Mouse (Mus musculus) stomach, postnatal 0 days (tissue): ENCODE measurements around the gene Hbb-bs. TPM values are rescaled to one million over a fixed set of nuclear protein-coding genes. Genes with fewer than 3 reads are reported as not detected.
"Not testable (repeated sequence)": the region's sequence is repeated elsewhere in the genome, so short reads cannot be mapped to it uniquely, and the experiment has no call there.

Experiments
- ATAC-seq: fragments of 200-750 bp; cut with Nextera tagmentation; 2 replicates; pipeline ENCODE4 v1.8.0; 2017; ENCODE audit not compliant: low FRiP score, low TSS enrichment
- DNase-seq: peaks from one replicate; pipeline ENCODE4 v3.0.0-alpha.2; 2016; ENCODE audit warnings: low spot score
- H3K27ac ChIP-seq: fragments of 300-500 bp; sonication (generic); replicated peaks from 2 replicates; pipeline ENCODE4 v1.5.1; 2014; ENCODE audit warnings: mild to moderate bottlenecking, control low read depth
- H3K27me3 ChIP-seq: fragments of 300-500 bp; sonication (generic); 2 replicates; pipeline ENCODE4 v1.6.1; 2014; ENCODE audit warnings: low read length; ENCODE audit not compliant: control insufficient read depth, insufficient read depth
- H3K36me3 ChIP-seq: fragments of 300-500 bp; sonication (generic); 2 replicates; pipeline ENCODE4 v1.6.1; 2014; ENCODE audit warnings: low read length, mixed read lengths; ENCODE audit not compliant: control insufficient read depth, insufficient read depth
- H3K4me1 ChIP-seq: fragments of 300-500 bp; sonication (generic); replicated peaks from 2 replicates; pipeline ENCODE4 v1.6.1; 2014; ENCODE audit warnings: antibody characterized with exemption; ENCODE audit not compliant: control insufficient read depth, insufficient read depth
- H3K4me2 ChIP-seq: fragments of 300-500 bp; sonication (generic); replicated peaks from 2 replicates; pipeline ENCODE4 v1.6.1; 2014; ENCODE audit warnings: low read depth, mild to moderate bottlenecking, control low read depth, moderate library complexity
- H3K4me3 ChIP-seq: fragments of 300-500 bp; sonication (generic); 2 replicates; pipeline ENCODE4 v1.5.1; 2014; ENCODE audit warnings: low read depth, low read length, control low read depth
- H3K9ac ChIP-seq: fragments of 300-500 bp; sonication (generic); 2 replicates; pipeline ENCODE4 v1.6.1; 2014; ENCODE audit warnings: mild to moderate bottlenecking, low read length, control low read depth, mixed read lengths
- H3K9me3 ChIP-seq: fragments of 300-500 bp; sonication (generic); 2 replicates; pipeline ENCODE4 v1.6.1; 2016; ENCODE audit warnings: low read length; ENCODE audit not compliant: control insufficient read depth
- CTCF ChIP-seq: IDR thresholded peaks from 2 replicates; pipeline ENCODE4 v1.5.1; 2016; ENCODE audit warnings: antibody characterized with exemption, low read depth, mild to moderate bottlenecking, moderate library complexity
- EP300 ChIP-seq: optimal IDR thresholded peaks from 2 replicates; pipeline ENCODE3; 2016; ENCODE audit warnings: antibody characterized with exemption
- WGBS: fragments of 180-500 bp; shearing (Covaris S2); extraction: QIAGEN DNeasy Blood & Tissue Kit; methylation state at CpG from one replicate; pipeline ENCODE4 v1.1.7; 2014; 5-methylcytosine and 5-hydroxymethylcytosine counted together
- polyA plus RNA-seq: library from polyadenylated mRNA; unstranded; fragments of >200 nt; fragmentation: Nextera tagmentation; extraction: Ambion mirVana; gene quantifications from 2 replicates; pipeline ENCODE4 v1.2.1, GENCODE M21; 2015

Hbb-bs gene
- polyA plus RNA-seq, 1 experiment from 2014 or later: 597 TPM

GRCm38 (mm10) chr7:103809801-103810155 lies 18.1 kb downstream of the Hbb-bs start:
- Histone ChIP-seq H3K9ac (no peak overlapping the region), H3K9me3 (no peaks in the 10 kb centered on the region), H3K27me3 (no peaks in the 10 kb centered on the region), H3K4me1 (no peaks in the 10 kb centered on the region), H3K27ac (no peak overlapping the region), H3K4me3 (no peak overlapping the region), H3K36me3 (no peaks in the 10 kb centered on the region), H3K4me2 (no peak overlapping the region)
- no peak for TF ChIP-seq EP300
- no peak for TF ChIP-seq CTCF
- 63% methylated on average over 1 of the region's 1 CpGs for WGBS
- ATAC-seq: no peak
- no peak for DNase-seq

- no peak overlapping the region for H3K4me3 ChIP-seq
- H3K4me1 ChIP-seq: no peaks in the 10 kb centered on the region
- H3K4me2 ChIP-seq: no peak overlapping the region
- TF ChIP-seq CTCF (no peak), EP300 (no peak)
- DNase-seq: no peak
- H3K27me3 ChIP-seq: no peaks in the 10 kb centered on the region
- H3K27ac ChIP-seq: no peak overlapping the region
- H3K36me3 ChIP-seq: no peaks in the 10 kb centered on the region
- WGBS: 39% methylated on average over 5 of the region's 5 CpGs
- H3K9me3 ChIP-seq: no peaks in the 10 kb centered on the region
- no peak for ATAC-seq
- no peak overlapping the region for H3K9ac ChIP-seq
These were observed 18.7 kb downstream of the Hbb-bs start for GRCm38 (mm10) chr7:103808971-103809800.

GRCm38 (mm10) chr7:103808120-103808519 lies 19.8 kb downstream of the Hbb-bs start:
- not testable (repeated sequence) for H3K36me3 ChIP-seq, H3K27me3 ChIP-seq, H3K4me2 ChIP-seq, H3K9ac ChIP-seq, H3K9me3 ChIP-seq, H3K27ac ChIP-seq, DNase-seq, H3K4me3 ChIP-seq, ATAC-seq, H3K4me1 ChIP-seq
- whole genome bisulfite sequencing: 59% methylated on average over 2 of the region's 2 CpGs

GRCm38 (mm10) chr7:103806856-103807255 lies 21.0 kb downstream of the Hbb-bs start:
- H3K27me3 ChIP-seq: no peaks in the 10 kb centered on the region
- no peak overlapping the region for H3K4me2 ChIP-seq
- H3K4me3 ChIP-seq: no peak overlapping the region
- no peak for ATAC-seq
- WGBS: 36% methylated on average over 1 of the region's 1 CpGs
- no peak overlapping the region for H3K9ac ChIP-seq
- H3K36me3 ChIP-seq: no peaks in the 10 kb centered on the region
- no peak for DNase-seq
- H3K9me3 ChIP-seq: no peaks in the 10 kb centered on the region
- no peak overlapping the region for H3K27ac ChIP-seq
- peak; percentile 69 for TF ChIP-seq CTCF
- TF ChIP-seq EP300: no peak
- no peaks in the 10 kb centered on the region for H3K4me1 ChIP-seq

DNA sequence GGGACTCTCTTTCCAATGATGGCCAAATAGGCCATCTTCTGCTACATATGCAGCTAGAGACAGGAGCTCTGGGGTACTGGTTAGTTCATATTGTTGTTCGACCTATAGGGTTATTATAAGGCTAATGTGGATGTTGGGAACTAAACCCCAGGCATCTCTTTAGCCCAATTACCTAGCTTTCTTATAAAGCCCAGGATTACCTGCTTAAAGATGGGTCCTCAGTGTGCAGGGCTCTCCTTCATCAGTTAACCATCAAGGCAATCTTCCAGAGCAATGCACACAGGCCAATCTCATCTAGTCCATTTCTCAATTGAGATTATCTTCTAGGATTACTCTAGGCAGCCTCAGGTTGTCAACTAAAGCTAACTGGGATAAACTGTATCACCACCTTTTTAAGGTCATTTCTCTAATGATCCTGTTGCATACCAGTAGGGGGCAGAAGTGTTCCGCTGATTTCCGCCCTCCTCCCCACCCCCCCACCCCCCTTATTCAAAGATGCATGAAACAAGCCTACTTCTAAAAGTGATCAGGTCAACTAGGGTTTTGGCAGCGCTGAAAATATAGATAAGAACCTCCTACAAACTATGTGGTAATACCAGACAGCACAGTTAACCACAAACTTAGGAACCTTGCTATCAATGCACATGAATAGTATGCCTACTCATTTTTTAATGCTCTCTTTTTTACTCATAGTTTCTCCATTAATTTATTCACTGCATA lies 35.1 kb downstream of the Hbb-bs start:
- no peak overlapping the region for H3K27ac ChIP-seq
- no peaks in the 10 kb centered on the region for H3K36me3 ChIP-seq
- ATAC-seq (no peak), DNase-seq (no peak)
- WGBS: 19% methylated on average over 4 of the region's 4 CpGs
- no peak overlapping the region for H3K4me3 ChIP-seq
- no peak for TF ChIP-seq CTCF
- no peak for TF ChIP-seq EP300
- H3K9ac ChIP-seq: no peak overlapping the region
- H3K9me3 ChIP-seq: no peaks in the 10 kb centered on the region
- H3K4me2 ChIP-seq: no peak overlapping the region
- H3K4me1 ChIP-seq: no peaks in the 10 kb centered on the region
- no peaks in the 10 kb centered on the region for H3K27me3 ChIP-seq

GRCm38 (mm10) chr7:103791721-103792120 lies 36.2 kb downstream of the Hbb-bs start, which contains the start of gene Olfr67:
Olfr67 (minus strand) TSS chr7:103791821.
- ATAC-seq (no peak), DNase-seq (no peak)
- Histone ChIP-seq H3K36me3 (no peaks in the 10 kb centered on the region), H3K9me3 (no peaks in the 10 kb centered on the region), H3K9ac (no peak within 1 kb of the TSS), H3K27ac (no peak within 1 kb of the TSS), H3K4me3 (no peak within 1 kb of the TSS), H3K4me2 (no peak within 1 kb of the TSS), H3K4me1 (no peaks in the 10 kb centered on the region), H3K27me3 (no peaks in the 10 kb centered on the region)
- whole genome bisulfite sequencing: 63% methylated on average over 3 of the region's 3 CpGs
- TF ChIP-seq EP300: no peak
- no peak for TF ChIP-seq CTCF
